Mouse (Mus musculus): ENCODE data around the gene Doc2g.

- TF ChIP-seq CTCF (IDR thresholded peaks at IDR 0.05) (no peak), EP300 (IDR thresholded peaks at IDR 0.05) (no peak)
Observed at GRCm38 (mm10) chr19:3992416-3992815, 10.7 kb upstream of the Doc2g start, which contains the start of gene Tbx10.
